Mouse (Mus musculus) heart, embryonic 10.5 days (tissue): Measurements from ENCODE around the gene Accsl. TPM values are rescaled to one million over a fixed set of nuclear protein-coding genes. Genes with fewer than 3 reads are reported as not detected.

Experiments
- DNase-seq: peaks from one replicate; pipeline ENCODE4 v3.0.0-alpha.2; 2017; ENCODE audit warnings: low spot score
- H3K27ac ChIP-seq: fragments of 300-500 bp; sonication (generic); 2 replicates; pipeline ENCODE4 v1.5.1; 2016; ENCODE audit warnings: mild to moderate bottlenecking
- H3K27me3 ChIP-seq: fragments of 300-500 bp; sonication (generic); 2 replicates; pipeline ENCODE4 v1.6.1; 2016; ENCODE audit warnings: mild to moderate bottlenecking; ENCODE audit not compliant: poor library complexity, insufficient read depth, severe bottlenecking
- H3K36me3 ChIP-seq: fragments of 300-500 bp; sonication (generic); 2 replicates; pipeline ENCODE4 v1.6.1; 2016; ENCODE audit warnings: mild to moderate bottlenecking, moderate library complexity
- H3K4me1 ChIP-seq: fragments of 300-500 bp; sonication (generic); 2 replicates; pipeline ENCODE4 v1.6.1; 2016; ENCODE audit warnings: mild to moderate bottlenecking
- H3K4me3 ChIP-seq: fragments of 300-500 bp; sonication (generic); 2 replicates; pipeline ENCODE4 v1.5.1; 2016; ENCODE audit warnings: mild to moderate bottlenecking, moderate library complexity
- H3K9me3 ChIP-seq: fragments of 300-500 bp; sonication (generic); 2 replicates; pipeline ENCODE4 v1.6.1; 2016; ENCODE audit warnings: mild to moderate bottlenecking, moderate library complexity
- WGBS: fragments of 180-500 bp; shearing (Covaris S2); methylation state at CpG from one replicate; pipeline ENCODE4 v1.1.7; 2016; 5-methylcytosine and 5-hydroxymethylcytosine counted together
- polyA plus RNA-seq: library from polyadenylated mRNA; unstranded; fragments of >200 nt; fragmentation: Nextera tagmentation; extraction: Ambion mirVana; gene quantifications from 2 replicates; pipeline ENCODE4 v1.2.1, GENCODE M21; 2016

The Accsl gene
- polyA plus RNA-seq, 1 experiment from 2014 or later, result not detected

GRCm38 (mm10) chr2:93823519-93823918 lies 45.4 kb downstream of the Accsl start:
- Histone ChIP-seq H3K9me3 (no peaks in the 10 kb centered on the region), H3K4me3 (no peak overlapping the region), H3K36me3 (peaks cover 9% of the 10 kb centered on the region), H3K4me1 (peaks cover 23% of the 10 kb centered on the region), H3K27ac (no peak overlapping the region), H3K27me3 (no peaks in the 10 kb centered on the region)
- DNase-seq, result peak; percentile 91
- WGBS, result 23% methylated on average over 8 of the region's 8 CpGs

GRCm38 (mm10) chr2:93822045-93822749 lies 46.8 kb downstream of the Accsl start, which contains the start of gene Ext2:
Gene Ext2 (minus strand): TSS chr2:93822568.
- H3K4me1 ChIP-seq, result peaks cover 23% of the 10 kb centered on the region
- H3K27ac ChIP-seq, result peak within 1 kb of the TSS; percentile 96
- under 1% methylated on average over 66 of the region's 66 CpGs for WGBS
- H3K4me3 ChIP-seq, result peak within 1 kb of the TSS; percentile 99
- H3K27me3 ChIP-seq, result no peaks in the 10 kb centered on the region
- H3K9me3 ChIP-seq, result no peaks in the 10 kb centered on the region
- peak; percentile 94 for DNase-seq
- H3K36me3 ChIP-seq, result peaks cover 9% of the 10 kb centered on the region

DNA sequence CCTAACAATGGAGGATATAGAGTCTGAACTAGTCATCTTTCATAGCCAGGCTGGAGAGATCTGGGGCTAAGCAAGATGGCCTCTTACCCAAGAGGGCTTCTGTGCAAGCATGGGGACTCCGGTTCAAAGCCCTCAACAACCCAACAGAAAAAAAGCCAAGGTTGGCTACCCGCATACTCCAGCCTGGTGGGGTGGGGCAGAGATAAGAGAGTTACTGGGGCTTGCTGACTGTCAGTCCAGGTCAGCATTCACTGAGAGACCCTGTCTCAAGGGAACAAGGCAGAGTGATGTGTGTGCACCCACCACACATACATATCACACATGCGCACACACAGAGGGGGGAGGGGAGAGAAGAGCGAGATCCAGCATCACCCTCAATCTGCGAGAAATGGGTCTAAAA lies 51.2 kb downstream of the Accsl start:
- Histone ChIP-seq H3K27me3 (no peaks in the 10 kb centered on the region), H3K4me1 (peaks cover 23% of the 10 kb centered on the region), H3K4me3 (no peak overlapping the region), H3K36me3 (peaks cover 18% of the 10 kb centered on the region), H3K27ac (no peak overlapping the region), H3K9me3 (no peaks in the 10 kb centered on the region)
- 85% methylated on average over 5 of the region's 5 CpGs for WGBS
- DNase-seq, result no peak

DNA sequence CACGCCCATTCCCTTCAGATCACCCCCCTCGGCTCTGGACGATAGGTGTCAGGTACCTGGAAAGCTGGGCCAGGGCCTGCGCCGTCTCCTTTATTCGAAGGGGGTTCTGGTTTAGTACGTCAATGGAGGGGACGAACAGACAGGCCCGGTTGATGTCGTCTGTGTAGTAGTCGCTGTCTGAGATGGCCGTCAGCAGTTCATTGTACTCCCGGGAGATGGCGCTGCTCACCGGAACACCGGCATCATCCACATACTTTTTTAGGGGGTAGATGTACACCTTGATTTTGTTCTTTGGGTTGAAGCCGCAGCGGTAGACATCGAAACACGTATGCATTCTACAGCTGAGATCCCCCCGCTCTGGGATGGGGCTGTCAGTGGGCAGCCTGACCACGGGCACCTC lies 55.6 kb downstream of the Accsl start:
- Histone ChIP-seq H3K4me1 (no peaks in the 10 kb centered on the region), H3K27me3 (no peaks in the 10 kb centered on the region), H3K36me3 (peaks cover 49% of the 10 kb centered on the region), H3K9me3 (no peaks in the 10 kb centered on the region), H3K4me3 (no peak overlapping the region), H3K27ac (no peak overlapping the region)
- WGBS, result 88% methylated on average over 22 of the region's 22 CpGs
- DNase-seq, result no peak

GRCm38 (mm10) chr2:93811812-93812211 lies 57.1 kb downstream of the Accsl start:
- H3K27me3 ChIP-seq, result no peaks in the 10 kb centered on the region
- 37% methylated on average over 4 of the region's 4 CpGs for WGBS
- DNase-seq, result no peak
- no peak overlapping the region for H3K4me3 ChIP-seq
- no peaks in the 10 kb centered on the region for H3K4me1 ChIP-seq
- no peak overlapping the region for H3K27ac ChIP-seq
- no peaks in the 10 kb centered on the region for H3K9me3 ChIP-seq
- peaks cover 60% of the 10 kb centered on the region for H3K36me3 ChIP-seq

- H3K9me3 ChIP-seq, result no peaks in the 10 kb centered on the region
- peaks cover 76% of the 10 kb centered on the region for H3K36me3 ChIP-seq
- no peak for DNase-seq
- no peaks in the 10 kb centered on the region for H3K4me1 ChIP-seq
- H3K27ac ChIP-seq, result no peak overlapping the region
- H3K4me3 ChIP-seq, result no peak overlapping the region
- 9% methylated on average over 2 of the region's 2 CpGs for WGBS
- no peaks in the 10 kb centered on the region for H3K27me3 ChIP-seq
Measured at GRCm38 (mm10) chr2:93809931-93810330, 59.0 kb downstream of the Accsl start.

DNA sequence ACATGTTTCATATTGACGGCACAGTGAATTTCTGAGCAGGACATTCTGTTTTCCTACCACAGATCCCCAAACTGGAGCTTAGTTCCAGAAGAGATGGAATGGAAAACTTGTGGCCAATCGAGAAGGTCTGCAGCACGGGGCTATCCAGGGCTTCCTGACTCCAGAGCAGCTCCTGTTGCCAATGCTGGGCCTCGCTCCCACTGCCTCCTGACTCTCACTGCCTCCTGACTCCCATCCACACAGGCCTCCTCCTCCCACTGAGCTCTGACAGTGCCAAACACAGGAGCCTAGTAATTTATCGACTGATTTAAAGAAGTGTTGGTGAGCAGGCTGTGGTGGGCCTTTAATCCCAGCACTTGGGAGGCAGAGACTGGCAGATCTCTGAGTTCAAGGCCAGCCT lies 60.9 kb downstream of the Accsl start:
- no peak overlapping the region for H3K27ac ChIP-seq
- H3K27me3 ChIP-seq, result no peaks in the 10 kb centered on the region
- H3K4me1 ChIP-seq, result no peaks in the 10 kb centered on the region
- H3K4me3 ChIP-seq, result no peak overlapping the region
- 85% methylated on average over 5 of the region's 5 CpGs for WGBS
- peaks cover 76% of the 10 kb centered on the region for H3K36me3 ChIP-seq
- DNase-seq, result no peak
- H3K9me3 ChIP-seq, result no peaks in the 10 kb centered on the region

DNA sequence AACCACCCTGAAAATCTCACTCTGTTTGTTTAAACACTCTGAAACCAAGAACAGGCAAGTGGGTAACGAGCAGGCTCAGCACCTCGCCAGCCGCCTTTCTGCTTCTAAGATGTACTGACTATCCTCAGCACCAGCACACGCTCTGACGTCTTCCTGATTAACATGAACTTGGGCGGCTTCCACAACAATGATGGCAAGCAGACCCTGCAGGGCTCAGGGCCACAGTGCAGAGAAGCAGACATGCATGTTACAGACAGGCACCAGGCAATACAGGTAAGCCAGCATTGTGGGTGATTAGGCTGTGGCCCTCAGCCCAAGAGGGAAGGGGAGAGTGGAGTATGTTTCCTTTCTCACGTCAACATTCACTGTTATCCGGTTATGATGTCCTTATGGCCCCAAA lies 61.5 kb downstream of the Accsl start:
- H3K4me3 ChIP-seq, result no peak overlapping the region
- no peak for DNase-seq
- 85% methylated on average over 8 of the region's 8 CpGs for whole genome bisulfite sequencing
- H3K9me3 ChIP-seq, result no peaks in the 10 kb centered on the region
- H3K27me3 ChIP-seq, result no peaks in the 10 kb centered on the region
- H3K36me3 ChIP-seq, result peaks cover 71% of the 10 kb centered on the region
- H3K27ac ChIP-seq, result no peak overlapping the region
- no peaks in the 10 kb centered on the region for H3K4me1 ChIP-seq

- H3K27ac ChIP-seq, result no peak overlapping the region
- no peaks in the 10 kb centered on the region for H3K9me3 ChIP-seq
- no peak overlapping the region for H3K4me3 ChIP-seq
- 90% methylated on average over 6 of the region's 6 CpGs for WGBS
- DNase-seq, result no peak
- H3K36me3 ChIP-seq, result peaks cover 66% of the 10 kb centered on the region
- H3K27me3 ChIP-seq, result no peaks in the 10 kb centered on the region
- no peaks in the 10 kb centered on the region for H3K4me1 ChIP-seq
Measured at GRCm38 (mm10) chr2:93806487-93807201, 62.3 kb downstream of the Accsl start.

GRCm38 (mm10) chr2:93805523-93805922 lies 63.4 kb downstream of the Accsl start:
- H3K4me1 ChIP-seq, result no peaks in the 10 kb centered on the region
- H3K27me3 ChIP-seq, result no peaks in the 10 kb centered on the region
- 86% methylated on average over 4 of the region's 4 CpGs for WGBS
- no peak for DNase-seq
- H3K9me3 ChIP-seq, result no peaks in the 10 kb centered on the region
- no peak overlapping the region for H3K27ac ChIP-seq
- H3K4me3 ChIP-seq, result no peak overlapping the region
- peaks cover 56% of the 10 kb centered on the region for H3K36me3 ChIP-seq

Other genes starting within 250 kb of the Accsl start
- 0.83 and 3.6 TPM in 2 replicates for gene Alx4, start 226.8 kb downstream of the Accsl start, polyA plus RNA-seq
- 82.8 and 83.0 TPM in 2 replicates for gene Ext2, start 46.6 kb downstream of the Accsl start, polyA plus RNA-seq
- gene Accs, start 19.2 kb downstream of the Accsl start, polyA plus RNA-seq, result 7.9 and 8.3 TPM in 2 replicates
- gene Gm13889, start 88.0 kb upstream of the Accsl start, polyA plus RNA-seq, result 2.6 and 3.1 TPM in 2 replicates
- not detected in 2 replicates for gene Gm27027, start 127.2 kb upstream of the Accsl start, polyA plus RNA-seq
- 66.2 and 74.0 TPM in 2 replicates for gene Alkbh3, start 141.7 kb upstream of the Accsl start, polyA plus RNA-seq